Mouse (Mus musculus): ENCODE measurements around the gene Siglece. TPM values are rescaled to one million over a fixed set of nuclear protein-coding genes. Genes with fewer than 3 reads are reported as not detected.

The Siglece gene
- total RNA-seq, 2 experiments from 2014 or later: 0.45 to 0.59 TPM

DNA sequence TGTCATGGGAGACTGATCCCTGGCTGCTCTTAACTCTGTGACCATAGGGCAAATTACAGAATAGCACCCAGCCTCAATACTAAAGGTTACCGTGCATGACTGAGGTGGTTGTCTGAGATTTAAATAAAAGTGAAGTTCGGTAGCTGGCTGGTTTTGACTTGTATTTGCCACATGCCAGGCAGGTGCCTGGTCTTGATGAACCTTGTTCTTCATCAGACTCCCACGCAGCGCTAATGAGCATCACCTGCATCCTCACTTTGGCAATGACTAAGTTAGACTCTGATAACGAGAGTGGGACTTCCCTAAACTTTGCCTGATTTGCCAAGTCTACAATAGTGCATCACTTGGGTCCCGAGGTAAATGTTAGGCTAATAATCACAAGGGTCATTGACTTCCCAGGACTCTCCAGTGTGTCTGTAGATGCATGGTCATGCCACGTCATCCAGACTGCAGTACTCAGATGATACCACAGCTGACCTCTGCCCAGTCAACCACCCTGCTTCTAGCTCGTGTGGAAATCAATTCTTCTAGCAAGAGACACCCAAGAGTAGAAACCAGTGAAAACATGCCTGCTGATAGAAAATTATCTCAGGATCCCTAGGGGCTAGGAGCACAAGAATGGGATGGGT, 34.1 kb downstream of the Siglece start:
- no peak for DNase-seq

DNA sequence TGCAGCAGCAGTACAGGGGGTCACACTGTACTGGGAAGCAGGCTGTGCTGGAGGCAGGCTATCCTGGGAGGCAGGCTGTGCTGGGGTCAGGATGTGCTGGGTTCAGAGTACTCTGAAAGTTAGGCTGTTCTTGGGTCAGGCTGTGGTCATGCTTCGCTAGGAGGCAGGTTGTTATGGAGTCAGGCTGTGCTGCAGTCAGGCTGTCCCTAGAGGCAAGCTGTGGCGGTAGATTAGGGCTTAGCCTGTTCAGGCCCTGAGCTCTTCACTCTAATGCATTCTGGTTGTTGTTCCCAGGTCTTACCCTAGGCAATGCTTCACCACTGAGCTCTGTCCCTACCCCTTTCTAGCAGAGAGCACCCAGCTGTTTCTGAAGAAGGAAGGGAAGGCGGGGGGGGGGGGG, 34.9 kb downstream of the Siglece start:
- no peak for DNase-seq

DNA sequence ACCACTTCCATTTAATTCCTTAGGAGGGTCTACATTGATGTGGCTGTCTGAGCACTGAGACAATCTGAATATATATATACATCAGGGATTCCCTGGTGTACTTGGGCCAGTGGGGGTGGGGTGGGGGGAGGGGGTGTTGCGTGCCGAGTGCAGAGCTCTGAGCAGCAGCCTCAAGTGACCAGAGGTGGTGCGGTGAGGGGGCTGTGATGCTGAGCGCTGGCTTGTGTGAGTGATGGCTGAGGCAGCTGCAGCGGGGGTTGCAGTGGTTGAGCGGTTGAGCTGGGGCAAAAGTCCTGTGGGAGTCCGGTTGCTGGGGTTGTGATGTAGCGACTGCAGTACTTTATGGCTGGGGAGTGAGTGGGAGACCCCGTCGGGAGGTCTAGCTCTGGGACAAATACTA, 36.1 kb downstream of the Siglece start:
- DNase-seq: no peak

DNA sequence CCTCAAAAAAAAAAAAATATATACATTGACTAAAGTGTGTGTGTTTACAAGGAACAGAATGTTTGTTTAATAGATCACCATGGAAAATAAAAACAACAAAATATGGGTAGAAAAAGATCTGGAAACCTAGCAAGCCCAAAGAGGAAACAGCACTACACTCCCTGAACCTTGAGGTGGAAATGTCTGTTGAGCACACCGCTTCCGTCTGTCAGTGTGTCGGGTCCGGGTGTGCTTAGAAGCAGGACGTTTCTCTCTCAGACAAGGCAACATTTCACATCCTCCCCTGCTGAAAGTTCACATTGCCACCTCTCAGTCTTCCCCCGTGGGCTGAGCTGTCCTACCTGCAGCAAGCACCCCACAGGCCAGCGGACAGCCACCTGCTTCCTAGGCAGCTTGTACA, 37.0 kb downstream of the Siglece start:
- no peak for DNase-seq

DNA sequence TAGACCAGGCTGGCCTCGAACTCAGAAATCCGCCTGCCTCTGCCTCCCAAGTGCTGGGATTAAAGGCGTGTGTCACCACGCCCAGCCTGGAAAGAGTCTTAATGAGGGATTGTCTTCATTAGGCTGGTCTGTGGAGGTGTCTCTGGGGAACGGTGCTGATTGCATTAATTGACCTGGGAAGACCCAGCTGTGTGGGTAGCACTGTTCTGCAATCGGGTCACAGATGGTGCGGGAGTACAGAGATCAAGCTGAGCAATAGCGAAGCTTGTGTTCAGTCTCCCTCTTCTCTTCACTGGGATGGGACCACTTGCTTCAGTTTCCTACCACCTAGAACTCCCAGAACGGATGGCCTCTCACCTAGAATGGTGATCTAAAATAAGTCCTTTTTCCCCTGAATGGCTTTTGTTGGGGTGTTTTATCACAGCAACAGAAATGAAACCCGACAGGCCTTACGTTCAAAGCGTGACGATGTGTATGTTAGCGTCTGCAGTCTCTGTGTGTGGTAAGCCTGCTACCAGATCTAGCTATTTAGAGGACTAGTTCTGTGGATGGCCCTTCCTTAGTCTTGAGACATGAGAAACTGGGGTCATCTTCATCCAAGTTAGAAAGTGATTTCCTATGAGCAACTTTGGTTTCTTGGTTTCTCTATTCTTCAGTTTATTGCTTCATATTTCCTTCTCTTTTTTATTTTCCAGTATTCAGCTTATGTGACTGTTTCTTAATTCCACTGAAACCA, 46.0 kb downstream of the Siglece start:
- no peak for DNase-seq

DNA sequence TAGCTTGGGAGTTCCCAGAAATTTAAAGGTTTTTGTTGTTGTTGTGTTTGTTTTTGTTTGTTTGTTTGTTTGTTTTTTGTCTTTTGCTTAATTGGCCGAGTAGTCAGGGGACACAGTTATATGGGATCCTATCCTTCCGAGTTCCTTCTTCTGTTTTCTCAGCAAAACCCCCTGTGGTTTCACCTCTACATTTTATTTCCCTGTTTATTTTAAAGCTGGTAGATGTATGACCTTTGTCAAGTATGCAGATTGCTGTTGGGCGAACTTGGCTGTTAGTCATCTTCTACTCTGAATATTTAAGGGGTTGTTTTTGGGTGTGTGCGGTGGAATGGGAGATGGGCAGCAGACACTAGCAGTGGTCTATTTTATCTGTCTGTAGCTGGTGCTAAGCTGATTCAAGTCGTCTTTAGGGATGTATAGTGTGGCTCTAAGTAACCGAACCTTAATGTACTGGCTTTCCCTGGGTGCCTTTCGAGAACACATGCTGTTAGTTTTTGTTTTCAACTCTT, 51.6 kb downstream of the Siglece start:
- no peak for DNase-seq

DNA sequence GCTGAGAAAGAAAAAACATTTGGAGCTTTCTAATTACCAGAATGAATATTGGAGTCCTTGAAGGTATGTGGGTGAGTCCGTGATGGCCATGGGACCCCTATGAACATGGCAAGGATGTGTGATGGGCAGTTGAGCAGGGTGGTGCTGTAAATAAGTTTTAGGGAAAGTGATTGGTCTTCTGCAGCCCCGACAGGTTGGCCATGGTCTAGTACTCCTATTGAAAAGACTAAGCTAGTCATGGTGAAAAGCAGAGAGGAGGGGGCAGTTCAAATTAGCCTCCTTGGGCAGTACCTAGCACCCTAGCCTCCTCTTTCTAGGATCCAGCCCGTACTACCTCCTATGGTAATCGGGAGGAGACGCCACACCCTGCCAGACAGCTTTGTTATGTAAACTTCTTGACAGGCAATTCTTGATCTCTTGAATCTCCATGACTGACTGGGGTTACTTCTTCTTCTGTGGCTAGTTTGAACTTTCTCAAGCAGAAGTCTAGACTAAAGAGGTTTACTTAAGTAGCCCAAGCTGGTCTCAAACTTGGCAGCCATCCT, 52.1 kb downstream of the Siglece start:
- DNase-seq: no peak

DNA sequence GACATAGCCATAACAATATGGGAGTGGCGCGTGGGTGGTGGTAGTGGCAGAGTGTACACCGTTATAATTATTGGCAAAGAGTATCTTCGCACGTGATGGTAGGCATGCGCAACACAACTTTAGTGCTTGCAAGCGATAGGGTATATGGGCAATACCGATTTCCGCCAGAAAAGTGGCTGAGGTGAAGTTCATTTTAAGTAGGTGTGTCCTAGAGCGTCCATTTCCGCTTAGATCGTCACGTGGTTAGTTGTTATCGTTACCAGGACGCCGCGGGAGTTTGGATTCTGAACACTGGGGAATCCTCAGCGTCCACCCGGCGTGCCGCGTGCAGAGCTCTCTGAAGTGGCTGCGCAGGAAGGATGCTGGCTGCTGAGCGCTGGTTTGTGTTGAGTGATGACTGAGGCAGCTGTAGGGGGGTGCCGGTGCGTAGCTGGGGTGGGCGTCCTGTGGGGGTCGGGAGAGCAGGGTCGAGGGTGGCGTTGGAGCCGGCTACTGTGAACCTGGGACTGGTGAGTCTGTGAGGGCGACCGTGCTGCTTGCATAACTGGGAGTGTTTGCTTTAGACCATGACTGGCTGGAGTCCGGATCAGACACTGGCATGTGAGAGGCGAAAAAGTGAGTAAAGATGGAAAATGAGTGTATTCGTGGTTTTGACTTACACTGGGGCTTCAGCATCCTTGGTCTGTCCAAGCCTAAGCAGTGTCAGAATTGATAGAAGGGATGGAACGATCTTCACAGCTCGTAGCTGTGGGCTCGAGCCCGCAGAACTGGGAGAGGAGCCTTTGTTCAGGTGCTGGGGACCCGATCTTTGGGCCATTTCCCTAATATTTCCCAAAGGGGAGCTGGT, 52.8 kb downstream of the Siglece start, which contains the start of gene Zfp819:
Gene Zfp819 (plus strand): TSS at position 274 of the 847 bp plus-strand sequence.
- DNase-seq: peak; percentile 51

DNA sequence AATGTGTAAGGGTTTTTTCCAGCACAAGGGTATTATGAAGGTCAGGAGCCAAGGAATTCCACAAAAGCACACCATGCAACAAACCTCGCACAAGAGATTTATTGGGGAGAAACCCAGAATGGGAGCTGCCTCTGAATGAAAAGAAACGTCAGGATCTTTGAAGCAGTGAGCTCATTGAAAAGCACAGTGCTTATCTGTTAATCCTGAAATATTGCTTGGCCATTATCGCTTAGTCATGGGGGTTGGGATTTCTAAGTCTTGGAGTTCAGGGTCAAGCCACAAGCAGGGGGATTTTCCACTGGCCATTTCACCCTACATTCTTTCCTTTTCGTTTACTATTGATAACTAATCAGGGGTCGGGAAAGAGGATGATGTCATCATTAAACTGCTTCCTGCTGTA, 58.1 kb downstream of the Siglece start:
- no peak for DNase-seq

Other genes starting within 250 kb of the Siglece start
- not detected for gene Lim2, start 232.5 kb downstream of the Siglece start, total RNA-seq (2021)
- not detected for gene Nkg7, start 223.1 kb downstream of the Siglece start, total RNA-seq (2021)
- gene Cldnd2, start 219.4 kb downstream of the Siglece start, total RNA-seq (2021): not detected
- 100 to 1,000 TPM; 346 to 421 TPM for gene Etfb, start 216.1 kb downstream of the Siglece start, total RNA-seq (2021)
- gene Gm45233, start 216.0 kb downstream of the Siglece start, total RNA-seq (2021): 1 to 10 TPM in 1 of 2 experiments, under 1 TPM in 1; 0.66 to 1.2 TPM
- 1 to 10 TPM; 1.4 to 3.8 TPM for gene Vsig10l, start 197.0 kb downstream of the Siglece start, total RNA-seq (2021)
- gene Iglon5, start 170.1 kb downstream of the Siglece start, total RNA-seq (2021): 1 to 10 TPM; 1.2 to 1.3 TPM
- not detected for gene 4931406B18Rik, start 154.2 kb downstream of the Siglece start, total RNA-seq (2021)
- gene Cd33, start 115.7 kb downstream of the Siglece start, total RNA-seq (2021): 1 to 10 TPM; 3.1 to 3.9 TPM
- 1 to 10 TPM; 1.2 to 1.4 TPM for gene Zfp658, start 97.9 kb downstream of the Siglece start, total RNA-seq (2021)
- gene Zfp719, start 80.6 kb downstream of the Siglece start, total RNA-seq (2021): 1 to 10 TPM; 6.1 to 7.3 TPM
- not detected for gene Zfp819, start 53.0 kb downstream of the Siglece start, total RNA-seq (2021)
- not detected for gene Ceacam18, start 25.5 kb downstream of the Siglece start, total RNA-seq (2021)
- 1 to 10 TPM; 3.2 to 3.8 TPM for gene Ctu1, start 11.9 kb upstream of the Siglece start, total RNA-seq (2021)
- not detected for gene Klk14, start 30.3 kb upstream of the Siglece start, total RNA-seq (2021)
- gene Klk13, start 52.4 kb upstream of the Siglece start, total RNA-seq (2021): not detected
- gene Klk12, start 108.7 kb upstream of the Siglece start, total RNA-seq (2021): not detected
- not detected for gene Klk11, start 114.4 kb upstream of the Siglece start, total RNA-seq (2021)
- under 1 TPM; 0.28 to 0.32 TPM for gene Klk10, start 120.9 kb upstream of the Siglece start, total RNA-seq (2021)
- gene Klk9, start 131.7 kb upstream of the Siglece start, total RNA-seq (2021): not detected
- gene Klk8, start 137.4 kb upstream of the Siglece start, total RNA-seq (2021): 1 to 10 TPM; 2.0 to 2.2 TPM
- gene Klk7, start 151.1 kb upstream of the Siglece start, total RNA-seq (2021): not detected
- gene Klk6, start 164.3 kb upstream of the Siglece start, total RNA-seq (2021): not detected
- gene Klk5, start 181.8 kb upstream of the Siglece start, total RNA-seq (2021): not detected
- not detected for gene Klk4, start 221.0 kb upstream of the Siglece start, total RNA-seq (2021)

Measured in gastrocnemius, postnatal 10 days (tissue).